Mouse (Mus musculus) hindbrain, embryonic 13.5 days (tissue): Measurements from ENCODE around the gene Riok2. TPM values are rescaled to one million over a fixed set of nuclear protein-coding genes. Genes with fewer than 3 reads are reported as not detected.

Experiments
- ATAC-seq: fragments of 200-750 bp; cut with Nextera tagmentation; 2 replicates; pipeline ENCODE4 v1.8.0; 2017; ENCODE audit warnings: moderate TSS enrichment; ENCODE audit not compliant: low FRiP score
- H3K27ac ChIP-seq: fragments of 300-500 bp; sonication (generic); 2 replicates; pipeline ENCODE4 v1.5.1; 2015; ENCODE audit warnings: inconsistent platforms, mild to moderate bottlenecking, moderate library complexity
- H3K27me3 ChIP-seq: fragments of 300-500 bp; sonication (generic); 2 replicates; pipeline ENCODE4 v1.6.1; 2015; ENCODE audit warnings: mild to moderate bottlenecking, inconsistent platforms
- H3K36me3 ChIP-seq: fragments of 300-500 bp; sonication (generic); 2 replicates; pipeline ENCODE4 v1.6.1; 2015; ENCODE audit warnings: mild to moderate bottlenecking, inconsistent platforms
- H3K4me1 ChIP-seq: fragments of 300-500 bp; sonication (generic); replicated peaks from 2 replicates; pipeline ENCODE4 v1.6.1; 2015; ENCODE audit warnings: inconsistent platforms
- H3K4me2 ChIP-seq: fragments of 300-500 bp; sonication (generic); 2 replicates; pipeline ENCODE4 v1.6.1; 2015; ENCODE audit warnings: inconsistent platforms, mild to moderate bottlenecking, moderate library complexity
- H3K4me3 ChIP-seq: fragments of 300-500 bp; sonication (generic); 2 replicates; pipeline ENCODE4 v1.5.1; 2015; ENCODE audit warnings: mild to moderate bottlenecking, inconsistent platforms
- H3K9ac ChIP-seq: fragments of 300-500 bp; sonication (generic); 2 replicates; pipeline ENCODE4 v1.6.1; 2015; ENCODE audit warnings: mild to moderate bottlenecking, inconsistent platforms
- H3K9me3 ChIP-seq: fragments of 300-500 bp; sonication (generic); 2 replicates; pipeline ENCODE4 v1.6.1; 2016; ENCODE audit warnings: inconsistent platforms
- WGBS: fragments of 180-500 bp; shearing (Covaris S2); methylation state at CpG from one replicate; pipeline ENCODE4 v1.1.7; 2015; 5-methylcytosine and 5-hydroxymethylcytosine counted together
- polyA plus RNA-seq: library from polyadenylated mRNA; unstranded; fragments of >200 nt; fragmentation: Nextera tagmentation; extraction: Ambion mirVana; gene quantifications from 2 replicates; pipeline ENCODE4 v1.2.1, GENCODE M21; 2015

Gene Riok2
- polyA plus RNA-seq, 1 experiment from 2014 or later: 24.5 TPM

GRCm38 (mm10) chr17:17409601-17410000 is 35.5 kb downstream of the Riok2 start:
- WGBS: 3% methylated on average over 2 of the region's 2 CpGs
- no peak overlapping the region for H3K9ac ChIP-seq
- H3K4me1 ChIP-seq: peaks cover 8% of the 10 kb centered on the region
- no peak overlapping the region for H3K4me3 ChIP-seq
- no peaks in the 10 kb centered on the region for H3K27me3 ChIP-seq
- H3K9me3 ChIP-seq: no peaks in the 10 kb centered on the region
- no peak overlapping the region; the same call in 1 of the 2 replicates for H3K27ac ChIP-seq
- H3K36me3 ChIP-seq: no peaks in the 10 kb centered on the region; the same call in 1 of the 2 replicates
- no peak for ATAC-seq
- no peak overlapping the region for H3K4me2 ChIP-seq

DNA sequence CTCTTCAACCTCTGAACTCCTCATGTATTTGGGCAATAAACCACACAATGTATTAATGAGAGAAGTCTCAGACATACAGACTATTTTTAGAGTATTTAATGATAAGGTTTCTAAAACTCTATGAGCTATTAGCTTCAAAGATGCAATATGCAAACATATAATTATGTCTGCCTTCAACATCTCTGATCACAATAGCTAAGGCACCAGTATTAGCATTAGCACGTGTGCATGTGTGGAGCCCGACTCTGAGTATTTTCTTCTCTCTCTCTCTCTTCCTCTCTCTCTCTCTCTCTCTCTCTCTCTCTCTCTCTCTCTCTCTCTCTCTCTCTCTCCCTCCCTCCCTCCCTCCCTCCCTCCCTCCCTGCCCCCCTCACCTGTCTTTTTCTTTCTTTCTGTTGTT is 37.3 kb downstream of the Riok2 start:
- Histone ChIP-seq H3K27me3 (no peaks in the 10 kb centered on the region), H3K27ac (no peak overlapping the region), H3K9me3 (no peaks in the 10 kb centered on the region), H3K36me3 (no peaks in the 10 kb centered on the region), H3K9ac (no peak overlapping the region), H3K4me3 (no peak overlapping the region), H3K4me1 (peaks cover 4% of the 10 kb centered on the region), H3K4me2 (no peak overlapping the region)
- 64% methylated on average over 2 of the region's 2 CpGs for WGBS
- no peak for ATAC-seq

GRCm38 (mm10) chr17:17412176-17412575 is 38.1 kb downstream of the Riok2 start:
- no peak overlapping the region for H3K9ac ChIP-seq
- no peaks in the 10 kb centered on the region for H3K36me3 ChIP-seq
- 94% methylated on average over 2 of the region's 2 CpGs for WGBS
- H3K27me3 ChIP-seq: no peaks in the 10 kb centered on the region
- no peak for ATAC-seq
- H3K4me1 ChIP-seq: peaks cover 4% of the 10 kb centered on the region
- no peak overlapping the region for H3K4me2 ChIP-seq
- no peak overlapping the region for H3K4me3 ChIP-seq
- H3K27ac ChIP-seq: no peak overlapping the region
- H3K9me3 ChIP-seq: no peaks in the 10 kb centered on the region

- no peak overlapping the region for H3K4me3 ChIP-seq
- no peaks in the 10 kb centered on the region for H3K36me3 ChIP-seq
- no peaks in the 10 kb centered on the region for H3K9me3 ChIP-seq
- ATAC-seq: no peak
- 98% methylated on average over 3 of the region's 3 CpGs for WGBS
- no peaks in the 10 kb centered on the region for H3K27me3 ChIP-seq
- no peak overlapping the region for H3K27ac ChIP-seq
- H3K4me2 ChIP-seq: no peak overlapping the region
- peaks cover 4% of the 10 kb centered on the region for H3K4me1 ChIP-seq
- no peak overlapping the region for H3K9ac ChIP-seq
Measured at GRCm38 (mm10) chr17:17414206-17414605, 40.1 kb downstream of the Riok2 start.

DNA sequence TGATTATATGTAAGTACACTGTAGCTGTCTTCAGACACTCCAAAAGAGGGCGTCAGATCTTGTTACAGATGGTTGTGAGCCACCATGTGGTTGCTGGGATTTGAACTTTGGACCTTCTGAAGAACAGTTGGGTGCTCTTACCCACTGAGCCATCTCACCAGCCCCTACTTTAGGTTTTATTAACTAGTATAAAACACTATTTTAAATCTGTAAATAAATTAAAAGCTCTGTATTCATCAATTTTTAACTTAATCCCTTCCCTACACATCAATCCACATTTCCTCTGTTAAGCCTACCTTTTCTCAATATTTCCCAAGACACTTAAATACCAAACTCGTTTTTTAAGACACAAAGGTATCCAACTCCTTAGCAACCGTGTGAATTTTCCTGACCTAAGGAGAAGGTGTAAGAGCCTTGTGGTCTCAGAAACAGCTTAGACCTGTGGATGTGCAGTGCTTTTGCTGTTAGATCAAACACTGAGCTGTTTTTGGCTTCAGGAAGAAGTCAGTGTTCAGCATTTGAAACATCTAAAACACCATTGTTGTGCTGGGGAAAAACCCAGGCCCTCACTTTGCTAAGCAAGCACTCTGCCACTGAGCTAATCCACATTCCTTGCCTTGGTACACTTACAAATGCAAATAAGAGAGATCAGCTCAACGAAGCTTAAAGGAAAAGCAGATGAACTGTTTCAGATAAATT is 50.6 kb downstream of the Riok2 start:
- Histone ChIP-seq H3K9me3 (no peaks in the 10 kb centered on the region), H3K4me2 (no peak overlapping the region), H3K9ac (no peak overlapping the region), H3K36me3 (no peaks in the 10 kb centered on the region), H3K27ac (no peak overlapping the region), H3K27me3 (no peaks in the 10 kb centered on the region), H3K4me1 (no peaks in the 10 kb centered on the region), H3K4me3 (no peak overlapping the region)
- 28% methylated on average over 4 of the region's 4 CpGs for WGBS
- ATAC-seq: no peak

DNA sequence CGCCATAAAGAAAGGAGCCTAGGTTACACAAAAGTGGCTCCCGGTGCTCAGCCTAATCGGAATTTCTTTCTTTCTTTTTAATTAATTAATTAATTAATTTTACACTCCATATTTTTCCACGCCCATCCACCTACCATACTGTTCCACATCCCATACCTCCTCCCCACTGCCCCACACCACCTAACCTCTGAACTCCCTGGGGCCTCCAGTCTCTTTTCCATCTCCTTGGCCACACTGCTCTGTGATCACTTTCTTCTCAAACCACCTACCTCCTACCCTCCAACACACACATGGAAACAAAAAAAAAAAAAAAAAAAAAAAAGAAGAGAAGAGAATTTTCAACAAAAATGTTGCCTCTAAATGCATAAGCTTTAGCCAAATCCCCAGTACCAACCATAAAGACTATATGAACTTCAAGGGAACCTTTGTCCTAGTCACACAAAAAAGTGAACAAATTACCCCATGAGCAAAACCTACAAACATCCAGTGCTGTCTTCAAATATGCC is 51.3 kb downstream of the Riok2 start:
- H3K4me1 ChIP-seq: no peaks in the 10 kb centered on the region
- 29% methylated on average over 4 of the region's 4 CpGs for WGBS
- H3K36me3 ChIP-seq: no peaks in the 10 kb centered on the region
- no peak overlapping the region for H3K27ac ChIP-seq
- H3K4me2 ChIP-seq: no peak overlapping the region
- no peaks in the 10 kb centered on the region for H3K27me3 ChIP-seq
- no peak overlapping the region for H3K9ac ChIP-seq
- no peaks in the 10 kb centered on the region for H3K9me3 ChIP-seq
- ATAC-seq: no peak
- H3K4me3 ChIP-seq: no peak overlapping the region

DNA sequence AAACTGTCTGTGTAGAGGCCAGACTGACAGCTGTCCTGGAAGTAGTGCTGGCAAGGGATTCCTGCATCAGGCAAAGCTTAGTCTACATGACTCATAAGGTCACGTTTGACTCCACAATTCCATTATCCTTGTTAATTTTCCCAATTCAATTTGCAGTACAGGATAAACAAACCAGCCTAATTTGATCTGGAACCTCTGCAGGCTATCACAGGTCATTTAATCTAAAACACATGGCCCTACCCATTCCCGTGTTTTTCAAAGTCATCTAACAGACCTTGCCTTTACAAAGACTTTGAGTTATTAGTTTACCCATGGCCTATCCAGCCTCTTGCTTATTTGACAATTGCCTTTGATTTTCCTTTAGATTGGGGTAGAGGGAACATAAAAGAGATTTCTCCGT is 51.8 kb downstream of the Riok2 start:
- no peak for ATAC-seq
- Histone ChIP-seq H3K27me3 (no peaks in the 10 kb centered on the region), H3K4me1 (no peaks in the 10 kb centered on the region), H3K4me3 (no peak overlapping the region), H3K27ac (no peak overlapping the region), H3K36me3 (no peaks in the 10 kb centered on the region), H3K4me2 (no peak overlapping the region), H3K9me3 (no peaks in the 10 kb centered on the region), H3K9ac (no peak overlapping the region)
- 75% methylated on average over 3 of the region's 3 CpGs for WGBS

GRCm38 (mm10) chr17:17428888-17429287 is 54.8 kb downstream of the Riok2 start:
- Histone ChIP-seq H3K4me1 (no peaks in the 10 kb centered on the region), H3K4me2 (no peak overlapping the region), H3K27me3 (no peaks in the 10 kb centered on the region), H3K36me3 (no peaks in the 10 kb centered on the region), H3K4me3 (no peak overlapping the region), H3K27ac (no peak overlapping the region), H3K9ac (no peak overlapping the region), H3K9me3 (no peaks in the 10 kb centered on the region)
- no peak for ATAC-seq
- 86% methylated on average over 2 of the region's 2 CpGs for WGBS

DNA sequence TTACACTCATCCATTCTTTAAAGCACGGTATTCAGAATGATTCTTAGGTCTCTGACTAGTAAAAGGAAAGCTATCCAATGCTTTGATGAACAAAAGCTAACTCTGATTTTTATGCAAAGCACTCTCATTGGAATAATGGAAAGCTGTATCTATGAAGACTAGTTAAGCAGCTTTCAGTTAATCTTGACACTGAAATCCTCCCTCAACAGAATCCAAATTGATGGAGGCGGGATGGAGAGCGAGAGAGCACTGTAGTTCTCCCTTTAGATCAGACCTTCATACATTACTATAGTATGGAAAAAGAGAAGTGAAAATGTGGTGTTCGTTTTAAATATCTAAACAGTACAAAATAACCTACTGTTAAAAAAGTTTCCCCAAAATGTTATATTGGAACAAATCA is 59.6 kb downstream of the Riok2 start:
- Histone ChIP-seq H3K4me1 (no peaks in the 10 kb centered on the region), H3K4me2 (no peak overlapping the region), H3K27me3 (no peaks in the 10 kb centered on the region), H3K9ac (no peak overlapping the region), H3K27ac (no peak overlapping the region), H3K4me3 (no peak overlapping the region), H3K36me3 (no peaks in the 10 kb centered on the region), H3K9me3 (no peaks in the 10 kb centered on the region)
- no peak for ATAC-seq
- 63% methylated on average over 4 of the region's 4 CpGs for WGBS

- Histone ChIP-seq H3K9me3 (no peaks in the 10 kb centered on the region), H3K9ac (no peak overlapping the region), H3K27ac (no peak overlapping the region), H3K4me2 (no peak overlapping the region), H3K27me3 (no peaks in the 10 kb centered on the region), H3K36me3 (no peaks in the 10 kb centered on the region), H3K4me1 (no peaks in the 10 kb centered on the region), H3K4me3 (no peak overlapping the region)
- no peak for ATAC-seq
Measured at GRCm38 (mm10) chr17:17438576-17439191, 64.6 kb downstream of the Riok2 start.

DNA sequence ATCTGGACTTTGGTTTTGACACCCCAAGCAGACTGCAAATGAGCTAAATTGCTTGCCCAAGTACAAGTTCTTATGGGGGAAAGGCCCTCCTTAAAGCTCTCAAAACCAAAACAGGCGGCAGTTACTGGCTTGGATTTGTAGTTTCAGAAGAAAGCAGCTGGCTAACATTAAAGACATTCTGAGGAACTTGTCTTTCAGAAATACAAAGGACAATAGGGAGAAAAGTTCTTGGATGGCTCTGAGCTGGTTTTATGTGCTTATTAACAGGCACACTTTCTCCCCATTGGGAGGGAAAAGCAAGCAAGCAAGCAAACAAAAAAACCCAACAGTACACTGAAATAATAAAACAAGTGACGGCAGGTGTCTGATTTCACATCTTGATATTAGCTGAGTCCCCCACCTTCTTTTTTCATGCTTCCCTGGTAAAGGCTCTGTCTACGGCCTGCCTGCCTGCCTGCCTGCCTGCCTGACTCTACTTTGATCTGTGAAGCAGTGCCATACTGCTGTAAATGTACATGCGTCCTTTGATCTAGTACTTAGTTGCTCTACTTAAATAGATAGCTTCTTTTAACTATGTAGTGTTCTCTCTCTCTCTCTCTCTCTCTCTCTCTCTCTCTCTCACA is 67.9 kb downstream of the Riok2 start:
- Histone ChIP-seq H3K9ac (no peak overlapping the region), H3K9me3 (no peaks in the 10 kb centered on the region), H3K4me1 (no peaks in the 10 kb centered on the region), H3K36me3 (no peaks in the 10 kb centered on the region), H3K4me2 (no peak overlapping the region), H3K27me3 (no peaks in the 10 kb centered on the region), H3K4me3 (no peak overlapping the region), H3K27ac (no peak overlapping the region)
- WGBS: 51% methylated on average over 4 of the region's 4 CpGs
- ATAC-seq: no peak

DNA sequence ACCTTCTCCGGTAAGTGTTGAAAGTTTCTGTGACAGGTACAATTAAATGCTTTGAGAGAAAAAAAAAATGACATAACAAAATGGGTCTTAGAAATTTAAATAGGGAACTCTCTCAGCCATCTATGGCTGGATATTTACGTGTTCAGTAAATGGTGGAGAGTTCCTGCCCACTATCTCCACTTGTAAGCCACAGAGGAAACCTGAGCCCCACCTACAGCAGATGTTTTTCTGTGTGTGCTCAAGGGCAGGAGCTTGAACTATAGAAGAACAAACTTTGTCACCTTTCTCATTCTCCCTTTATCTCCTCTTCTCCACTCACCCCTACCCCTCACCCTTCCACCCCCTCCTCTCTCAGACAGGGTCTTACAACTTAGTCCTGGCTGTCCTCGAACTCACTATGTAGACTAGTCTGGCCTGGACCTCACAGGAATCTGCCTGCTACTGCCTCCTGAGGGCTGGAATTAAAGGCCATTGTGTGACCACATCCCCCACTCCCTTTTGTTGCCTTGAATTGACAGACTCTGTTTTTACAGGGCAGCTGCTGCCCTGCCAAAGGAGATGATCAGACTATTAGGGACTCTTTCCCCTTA is 70.3 kb downstream of the Riok2 start:
- Histone ChIP-seq H3K36me3 (no peaks in the 10 kb centered on the region), H3K9me3 (no peaks in the 10 kb centered on the region), H3K4me3 (no peak overlapping the region), H3K27me3 (no peaks in the 10 kb centered on the region), H3K4me2 (no peak overlapping the region), H3K9ac (no peak overlapping the region), H3K4me1 (peaks cover 9% of the 10 kb centered on the region), H3K27ac (no peak overlapping the region)
- WGBS: 96% methylated on average over 3 of the region's 3 CpGs
- no peak for ATAC-seq
